Mouse (Mus musculus): ENCODE measurements at regions not wholly inside any gene's neighbourhood (a gene's known extent, or its start where the extent isn't known, plus 50 kb on each side); places are given as distances from the start of the nearest gene placed in this dataset.
"Not testable (repeated sequence)": the region's sequence is repeated elsewhere in the genome, so short reads cannot be mapped to it uniquely, and the experiment has no call there.

- no peak for DNase-seq (ENCODE audit: extremely low spot score in 1 of 2, low spot score in 1 of 2)
These were observed 1471.0 kb downstream of the Kcnt2 start for GRCm38 (mm10) chr1:141716953-141717352.

GRCm38 (mm10) chr1:141717510-141717909 lies 1471.6 kb downstream of the Kcnt2 start:
- DNase-seq (ENCODE audit: extremely low spot score in 1 of 2, low spot score in 1 of 2): no peak

- DNase-seq (ENCODE audit: extremely low spot score in 1 of 2, low spot score in 1 of 2): peak in 1 of 2 experiments; percentile 1
These were observed 1495.3 kb downstream of the Kcnt2 start for GRCm38 (mm10) chr1:141741299-141741698.

DNA sequence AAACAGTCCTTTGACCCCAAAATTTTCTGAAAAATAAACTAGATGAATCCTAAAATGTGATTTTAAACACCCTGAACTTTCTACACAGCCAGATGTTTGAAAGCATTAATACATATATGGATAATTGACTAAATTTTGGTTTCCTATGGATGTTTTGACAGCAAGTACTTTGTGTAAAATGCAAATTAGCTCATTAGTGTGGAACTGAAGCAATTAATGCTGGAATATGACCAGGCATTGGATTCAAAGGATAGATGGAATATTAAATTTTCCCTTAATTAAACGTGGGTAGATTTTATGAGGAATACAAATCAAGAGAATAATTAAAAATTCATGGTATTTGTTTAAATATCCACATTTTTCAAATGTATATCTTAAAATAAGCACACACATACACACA lies 1530.1 kb downstream of the Kcnt2 start:
- DNase-seq (ENCODE audit: extremely low spot score in 1 of 2, low spot score in 1 of 2): no peak

GRCm38 (mm10) chr1:141783367-141783766 lies 1537.4 kb downstream of the Kcnt2 start:
- DNase-seq (ENCODE audit: extremely low spot score in 1 of 2, low spot score in 1 of 2): peak; percentile 4 to 14

DNA sequence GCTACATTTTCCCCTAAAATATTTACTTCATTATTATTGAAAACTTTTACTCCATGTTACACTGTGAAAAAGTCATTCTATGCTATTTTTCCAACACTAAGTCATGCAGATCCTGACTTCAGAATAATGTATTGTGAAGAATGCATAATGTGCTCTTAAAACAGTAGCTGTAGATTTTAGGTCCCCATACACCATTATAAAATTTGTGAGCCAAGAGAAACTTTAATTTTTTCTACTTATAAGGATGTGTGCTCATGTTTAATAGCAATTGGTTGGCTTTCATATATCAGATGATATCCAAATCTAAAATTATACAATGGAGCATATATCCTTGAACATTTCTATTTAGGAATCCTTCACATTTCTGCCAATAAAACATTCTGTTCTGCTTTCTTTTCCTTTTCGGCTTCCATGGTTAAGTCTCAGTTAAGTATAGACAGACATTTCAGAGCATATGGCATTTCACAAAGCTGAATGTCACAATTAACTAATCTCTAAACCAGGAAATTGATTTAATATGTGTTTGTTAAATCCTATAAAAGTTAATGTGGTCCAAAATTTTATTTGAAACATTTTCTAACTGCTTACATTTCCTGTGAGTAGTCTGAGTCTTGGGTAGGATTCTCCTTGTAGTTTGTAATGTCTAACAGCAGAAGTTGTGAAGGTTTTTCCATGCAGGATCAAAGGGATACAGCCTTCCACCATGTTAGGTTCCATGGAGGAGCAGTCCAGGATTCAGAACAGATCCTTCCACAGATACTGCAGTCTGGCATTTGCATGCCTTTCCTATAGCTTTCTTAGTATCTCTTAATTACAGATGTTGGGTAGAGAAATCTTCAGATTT lies 1567.6 kb downstream of the Kcnt2 start:
- DNase-seq (ENCODE audit: extremely low spot score in 1 of 2, low spot score in 1 of 2): peak in 1 of 2 experiments; percentile 35

- DNase-seq (ENCODE audit: extremely low spot score in 1 of 2, low spot score in 1 of 2): peak; percentile 10 to 47
These were observed 1585.5 kb downstream of the Kcnt2 start for GRCm38 (mm10) chr1:141831444-141831843.

DNA sequence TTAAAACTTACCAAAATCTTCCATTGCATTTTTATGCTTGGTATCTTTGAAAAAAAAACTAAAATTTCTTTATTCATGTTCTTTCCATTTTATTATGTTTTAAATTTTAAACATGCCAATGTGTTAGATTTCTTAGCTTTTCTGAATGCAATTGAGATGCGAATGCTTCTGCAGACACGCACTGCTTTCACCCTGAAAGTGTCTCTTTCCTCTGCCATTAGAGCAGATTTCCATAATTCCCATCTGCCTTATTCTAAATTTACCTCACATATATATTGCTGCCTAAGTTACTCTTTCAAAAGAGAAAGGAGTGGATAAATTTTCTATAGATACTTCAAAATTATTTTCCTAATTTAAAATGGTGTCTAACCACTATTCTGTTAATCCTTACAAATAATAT lies 1596.6 kb downstream of the Kcnt2 start:
- DNase-seq (ENCODE audit: extremely low spot score in 1 of 2, low spot score in 1 of 2): peak in 1 of 2 experiments; percentile 31

DNA sequence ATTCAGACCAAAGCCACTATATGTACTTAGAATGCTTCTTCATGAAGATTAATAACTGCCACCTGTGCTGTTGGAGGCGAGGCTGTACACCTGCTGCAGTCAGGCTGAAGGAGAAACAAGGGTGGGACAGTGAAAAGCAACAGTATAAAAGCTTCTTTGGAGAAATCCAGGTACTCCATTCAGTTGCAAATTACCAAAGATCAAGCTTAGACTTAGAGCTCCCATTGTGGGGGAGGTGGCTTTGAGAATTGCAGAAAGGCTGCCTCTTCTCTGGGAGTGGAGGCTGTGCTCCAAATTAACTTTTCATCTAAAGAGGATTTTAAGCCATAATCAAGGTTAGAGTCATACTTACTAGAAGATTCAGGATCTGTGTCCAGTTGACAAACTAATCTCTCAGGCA lies 1607.9 kb downstream of the Kcnt2 start:
- not testable (repeated sequence) for DNase-seq (ENCODE audit: extremely low spot score in 1 of 2, low spot score in 1 of 2)

GRCm38 (mm10) chr1:141884356-141884755 lies 1638.4 kb downstream of the Kcnt2 start:
- DNase-seq (ENCODE audit: extremely low spot score in 1 of 2, low spot score in 1 of 2): no peak

DNA sequence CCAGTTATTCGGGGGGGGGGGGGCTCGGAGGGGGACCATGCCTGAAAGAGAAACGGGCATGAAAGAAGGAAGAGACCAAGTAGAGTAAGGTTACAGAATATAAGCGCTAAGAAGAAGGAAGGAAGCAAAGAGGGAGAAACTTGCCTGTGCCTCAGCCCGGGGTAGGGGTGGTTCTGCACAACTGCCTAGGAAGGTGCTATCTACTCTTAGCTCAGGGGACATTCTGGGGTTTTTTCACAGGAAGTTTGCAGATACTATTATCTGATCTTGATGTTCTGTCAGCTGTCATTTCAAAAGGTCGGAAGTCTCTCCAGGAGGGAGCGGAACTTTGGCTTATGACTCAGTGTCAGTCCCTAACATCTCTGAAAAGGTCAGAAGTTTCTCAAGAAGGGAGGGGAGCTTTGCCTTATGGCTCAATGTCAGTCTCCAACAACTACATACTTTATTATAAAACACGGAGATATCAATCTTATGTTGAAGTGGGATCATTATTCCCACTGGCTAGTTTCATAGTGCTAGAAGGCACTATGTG lies 1652.0 kb downstream of the Kcnt2 start:
- DNase-seq (ENCODE audit: extremely low spot score in 1 of 2, low spot score in 1 of 2): no peak

- peak in 1 of 2 experiments; percentile 21 for DNase-seq (ENCODE audit: extremely low spot score in 1 of 2, low spot score in 1 of 2)
These were observed 1665.9 kb downstream of the Kcnt2 start for GRCm38 (mm10) chr1:141911714-141912398.

DNA sequence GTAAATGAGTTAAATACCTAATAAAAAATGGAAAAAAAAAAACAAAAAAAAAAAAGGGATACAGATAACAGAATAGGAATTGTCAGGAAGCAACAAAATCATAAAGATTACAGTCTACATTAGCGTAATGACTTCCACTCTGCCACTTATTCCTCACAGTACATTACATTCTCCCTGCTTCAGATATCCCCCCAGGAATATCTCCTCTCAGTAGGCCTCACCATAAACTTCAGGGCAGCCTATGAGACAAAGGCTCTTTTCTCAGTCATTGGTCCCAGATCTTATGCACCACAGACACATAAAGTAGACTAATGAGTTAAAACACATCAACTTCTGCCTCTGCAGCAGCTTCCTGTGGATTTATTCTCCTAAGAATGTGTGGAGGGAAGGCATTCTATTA lies 1680.2 kb downstream of the Kcnt2 start:
- DNase-seq (ENCODE audit: extremely low spot score in 1 of 2, low spot score in 1 of 2): no peak

- DNase-seq (ENCODE audit: extremely low spot score in 1 of 2, low spot score in 1 of 2): no peak
These were observed 1680.8 kb downstream of the Kcnt2 start for GRCm38 (mm10) chr1:141926804-141927203.

DNA sequence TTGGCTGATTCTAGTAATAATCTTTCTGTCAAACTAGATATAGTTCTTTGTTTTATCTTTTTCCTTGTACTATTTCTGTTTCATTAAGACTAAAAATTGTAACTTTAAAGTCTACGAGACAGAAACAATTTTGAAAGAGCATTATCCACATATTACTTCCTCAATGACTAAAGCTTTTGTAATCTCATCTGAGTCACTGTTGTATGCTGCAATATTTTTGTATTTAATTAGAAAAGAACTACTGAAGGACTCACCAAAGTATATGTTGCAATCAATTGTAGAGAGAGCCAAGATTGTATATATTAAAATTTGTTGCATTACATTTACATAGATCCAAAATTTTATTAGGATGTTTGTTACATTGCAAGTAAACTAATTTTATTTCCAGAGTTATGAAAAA lies 1692.4 kb upstream of the B3galt2 start:
- no peak for DNase-seq (ENCODE audit: extremely low spot score in 1 of 2, low spot score in 1 of 2)

- peak in 1 of 2 experiments; percentile 26 for DNase-seq (ENCODE audit: extremely low spot score in 1 of 2, low spot score in 1 of 2)
These were observed 1686.1 kb upstream of the B3galt2 start for GRCm38 (mm10) chr1:141954323-141954867.

DNA sequence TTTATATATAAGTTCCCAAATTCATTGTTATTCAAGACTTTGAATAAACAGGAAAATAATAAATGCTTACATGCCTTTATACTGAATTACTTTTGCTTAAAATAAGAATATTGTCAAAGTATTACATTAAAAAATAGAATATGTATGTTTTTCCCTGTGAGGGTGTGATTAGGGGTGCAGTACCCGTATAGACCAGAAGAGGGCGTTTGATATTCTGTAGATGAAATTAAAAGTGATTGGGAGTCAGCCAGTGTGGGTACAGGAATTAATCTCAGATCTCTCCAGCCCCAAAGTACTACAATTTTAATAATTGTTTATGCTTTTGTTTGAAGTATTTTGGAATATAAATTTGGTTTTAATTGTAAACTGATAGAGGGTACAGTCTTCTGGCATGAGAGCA lies 1678.7 kb upstream of the B3galt2 start:
- DNase-seq (ENCODE audit: extremely low spot score in 1 of 2, low spot score in 1 of 2): peak in 1 of 2 experiments; percentile 62

DNA sequence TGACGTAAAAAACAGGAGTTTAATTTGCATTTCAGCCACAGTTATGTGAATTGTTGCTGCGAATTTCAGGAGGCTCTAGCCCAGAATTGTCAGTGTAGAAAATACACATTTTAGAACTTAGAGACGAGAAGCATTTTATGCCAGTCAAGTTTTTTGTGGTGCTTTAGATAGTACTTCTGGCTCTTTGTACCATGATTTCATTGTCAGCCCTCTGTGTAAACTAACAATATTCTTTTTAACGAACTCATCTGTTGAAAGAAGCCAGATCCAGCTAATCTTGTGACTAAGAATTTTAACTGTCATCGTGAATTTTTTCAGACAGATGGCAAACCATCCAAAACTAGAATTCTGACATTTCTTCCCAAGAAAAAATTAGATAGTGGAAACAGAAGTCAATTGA lies 1672.3 kb upstream of the B3galt2 start:
- DNase-seq (ENCODE audit: extremely low spot score in 1 of 2, low spot score in 1 of 2): peak in 1 of 2 experiments; percentile 44

- no peak for DNase-seq (ENCODE audit: extremely low spot score in 1 of 2, low spot score in 1 of 2)
These were observed 1666.1 kb upstream of the B3galt2 start for GRCm38 (mm10) chr1:141974329-141974728.

DNA sequence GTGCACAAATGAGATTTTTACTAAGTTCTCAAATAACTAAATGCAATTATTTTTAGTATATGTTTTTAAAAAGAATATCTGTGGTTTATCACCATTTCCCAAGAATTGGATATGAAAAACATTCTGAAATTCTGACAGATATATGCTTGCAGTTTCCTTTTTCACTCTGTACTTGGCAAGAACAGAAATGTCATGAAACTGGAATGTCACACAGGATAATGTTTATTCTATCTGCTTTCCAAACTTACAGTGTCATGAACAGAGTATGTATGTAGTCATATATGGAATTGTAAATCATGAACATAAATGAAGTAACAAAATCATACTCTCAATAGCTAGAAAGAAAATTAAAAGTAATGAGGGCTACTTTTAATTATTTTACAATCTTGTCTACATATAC lies 1640.7 kb upstream of the B3galt2 start:
- DNase-seq (ENCODE audit: extremely low spot score in 1 of 2, low spot score in 1 of 2): peak in 1 of 2 experiments; percentile 19

DNA sequence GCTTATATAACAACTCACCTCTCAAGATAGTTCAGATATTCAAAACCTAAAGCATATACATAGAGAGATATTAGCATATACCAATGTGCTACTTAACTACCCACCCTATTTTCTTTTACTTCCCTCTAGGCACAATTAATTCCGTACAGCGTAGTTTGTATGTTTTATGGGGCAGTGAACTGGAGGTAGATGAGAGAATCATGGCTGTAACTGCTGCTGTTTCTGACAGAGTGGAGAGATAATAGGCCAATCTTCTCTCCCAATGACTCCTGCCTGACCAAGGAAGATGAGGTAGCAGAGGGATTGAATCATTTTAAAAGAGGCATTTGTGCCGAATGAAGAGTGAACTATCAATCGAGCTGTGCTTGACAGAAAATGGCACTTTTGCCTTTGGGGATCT lies 1640.1 kb upstream of the B3galt2 start:
- no peak for DNase-seq (ENCODE audit: extremely low spot score in 1 of 2, low spot score in 1 of 2)

Measured in frontal cortex, adult 2 months (tissue).